Mouse (Mus musculus) MEL (cell line): Measurements from ENCODE around the gene Il34. TPM values are rescaled to one million over a fixed set of nuclear protein-coding genes. Genes with fewer than 3 reads are reported as not detected.

Experiments used
- DNase-seq: peaks from one replicate; pipeline ENCODE4 v3.0.0; 2011; ENCODE audit warnings: low read depth, low spot score
- H3K27ac ChIP-seq: 2 replicates; pipeline ENCODE4 v1.5.1; 2012; ENCODE audit warnings: low read depth, mild to moderate bottlenecking, control low read depth, low read length, moderate library complexity; ENCODE audit not compliant: control insufficient read depth
- H3K27me3 ChIP-seq, 2 experiments: fragments of 150-350 bp in 1 of 2; sonication (generic) in 1 of 2; 2 replicates each; pipeline ENCODE4 v1.6.1; 2012; ENCODE audit warnings: low read length in 2 of 2, mild to moderate bottlenecking in 2 of 2, improper control_type of control experiment in 1 of 2, moderate library complexity in 1 of 2; ENCODE audit not compliant: insufficient read depth in 2 of 2, control insufficient read depth in 1 of 2
- H3K36me3 ChIP-seq, 2 experiments: 2 replicates each; pipeline ENCODE4 v1.6.1; 2012 to 2014; ENCODE audit warnings: low read length in 2 of 2, improper control_type of control experiment in 1 of 2, inconsistent platforms in 1 of 2, mild to moderate bottlenecking in 1 of 2; ENCODE audit not compliant: insufficient read depth in 2 of 2, control insufficient read depth in 1 of 2
- H3K4me1 ChIP-seq, 2 experiments: fragments of 150-350 bp in 1 of 2; sonication (generic) in 1 of 2; 2 replicates each; pipeline ENCODE4 v1.6.1; 2012; ENCODE audit warnings: low read length in 2 of 2, improper control_type of control experiment in 1 of 2, mild to moderate bottlenecking in 1 of 2; ENCODE audit not compliant: insufficient read depth in 2 of 2, control insufficient read depth in 1 of 2
- H3K4me3 ChIP-seq, 2 experiments: fragments of 150-350 bp in 1 of 2; sonication (generic) in 1 of 2; 2 replicates each; pipeline ENCODE4 v1.5.1; 2012; ENCODE audit warnings: low read depth in 2 of 2, low read length in 2 of 2, mild to moderate bottlenecking in 2 of 2, moderate library complexity in 2 of 2, control low read depth in 1 of 2, improper control_type of control experiment in 1 of 2; ENCODE audit not compliant: control insufficient read depth in 1 of 2, insufficient read depth in 1 of 2
- H3K79me2 ChIP-seq: 2 replicates; pipeline ENCODE4 v1.6.1; 2012; ENCODE audit warnings: mild to moderate bottlenecking, low read length, moderate library complexity; ENCODE audit not compliant: control insufficient read depth, poor library complexity, insufficient read depth
- H3K9ac ChIP-seq: 2 replicates; pipeline ENCODE4 v1.6.1; 2012; ENCODE audit warnings: low read depth, mild to moderate bottlenecking, control low read depth, low read length, moderate library complexity; ENCODE audit not compliant: control insufficient read depth, poor library complexity, severe bottlenecking
- H3K9me3 ChIP-seq: fragments of 150-350 bp; sonication (generic); replicated peaks from 2 replicates; pipeline ENCODE4 v1.6.1; 2012; ENCODE audit warnings: mild to moderate bottlenecking, low read length, improper control_type of control experiment, moderate library complexity; ENCODE audit not compliant: insufficient read depth
- BHLHE40 ChIP-seq: IDR thresholded peaks from 2 replicates; pipeline ENCODE4 v1.6.1; 2012; ENCODE audit warnings: low read depth, mild to moderate bottlenecking, inconsistent platforms, low read length, improper control_type of control experiment, borderline replicate concordance
- CHD2 ChIP-seq: IDR thresholded peaks from 2 replicates; pipeline ENCODE4 v1.6.1; 2011; ENCODE audit warnings: low read length, improper control_type of control experiment
- CTCF ChIP-seq, 3 experiments: IDR thresholded peaks in 2 of 3; conservative IDR thresholded peaks in 1 of 3; 2 replicates each; pipeline ENCODE4 v1.5.1; 2011 to 2012; ENCODE audit warnings: low read length in 3 of 3, low read depth in 2 of 3, mild to moderate bottlenecking in 2 of 3, improper control_type of control experiment in 1 of 3, inconsistent platforms in 1 of 3, mixed read lengths in 1 of 3, moderate library complexity in 1 of 3; ENCODE audit not compliant: control insufficient read depth in 1 of 3, insufficient read depth in 1 of 3, poor library complexity in 1 of 3, severe bottlenecking in 1 of 3
- ELF1 ChIP-seq: IDR thresholded peaks from 2 replicates; pipeline ENCODE4 v1.6.1; 2014; ENCODE audit warnings: low read depth, mild to moderate bottlenecking, inconsistent platforms, low read length, improper control_type of control experiment, moderate library complexity
- ETS1 ChIP-seq: IDR thresholded peaks from 2 replicates; pipeline ENCODE4 v1.6.1; 2012; ENCODE audit warnings: low read depth, mild to moderate bottlenecking, inconsistent platforms, low read length, improper control_type of control experiment, moderate library complexity
- GATA1 ChIP-seq: IDR thresholded peaks from 2 replicates; pipeline ENCODE4 v1.6.1; 2011; ENCODE audit warnings: low read depth, low read length, improper control_type of control experiment
- HCFC1 ChIP-seq: IDR thresholded peaks from 2 replicates; pipeline ENCODE4 v1.6.1; 2012; ENCODE audit warnings: low read depth, mild to moderate bottlenecking, inconsistent platforms, low read length, improper control_type of control experiment, moderate library complexity
- JUND ChIP-seq: IDR thresholded peaks from 2 replicates; pipeline ENCODE4 v1.6.1; 2011; ENCODE audit warnings: low read depth, mild to moderate bottlenecking, improper control_type of control experiment, low read length
- KAT2A ChIP-seq: conservative IDR thresholded peaks from 2 replicates; pipeline ENCODE4 v1.6.1; 2012; ENCODE audit warnings: low read depth, low read length, improper control_type of control experiment, inconsistent platforms
- MAFK ChIP-seq: IDR thresholded peaks from 2 replicates; pipeline ENCODE4 v1.6.1; 2011; ENCODE audit warnings: low read depth, mild to moderate bottlenecking, low read length, improper control_type of control experiment, borderline replicate concordance
- MAX ChIP-seq: IDR thresholded peaks from 2 replicates; pipeline ENCODE4 v1.6.1; 2011; ENCODE audit warnings: low read length, improper control_type of control experiment
- MAZ ChIP-seq: IDR thresholded peaks from 2 replicates; pipeline ENCODE4 v1.6.1; 2012; ENCODE audit warnings: low read depth, mild to moderate bottlenecking, inconsistent platforms, low read length, improper control_type of control experiment
- MXI1 ChIP-seq: IDR thresholded peaks from 2 replicates; pipeline ENCODE4 v1.6.1; 2011; ENCODE audit warnings: mild to moderate bottlenecking, low read depth, low read length, improper control_type of control experiment
- MYB ChIP-seq: IDR thresholded peaks from 2 replicates; pipeline ENCODE4 v1.6.1; 2011; ENCODE audit warnings: mild to moderate bottlenecking, low read depth, low read length, improper control_type of control experiment
- MYC ChIP-seq: IDR thresholded peaks from 2 replicates; pipeline ENCODE4 v1.6.1; 2011; ENCODE audit warnings: low read depth, mild to moderate bottlenecking, low read length, improper control_type of control experiment, moderate library complexity
- NELFE ChIP-seq: IDR thresholded peaks from 2 replicates; pipeline ENCODE4 v1.6.1; 2011; ENCODE audit warnings: low read depth, low read length, improper control_type of control experiment
- POLR2A ChIP-seq, 2 experiments: IDR thresholded peaks; 2 replicates each; pipeline ENCODE4 v1.6.1; 2011 to 2012; ENCODE audit warnings: low read length in 2 of 2, mild to moderate bottlenecking in 2 of 2, control low read depth in 1 of 2, improper control_type of control experiment in 1 of 2, low read depth in 1 of 2, moderate library complexity in 1 of 2; ENCODE audit not compliant: control insufficient read depth in 1 of 2, insufficient read depth in 1 of 2, poor library complexity in 1 of 2
- POLR2AphosphoS2 ChIP-seq: IDR thresholded peaks from 2 replicates; pipeline ENCODE4 v1.6.1; 2011; ENCODE audit warnings: low read length, improper control_type of control experiment
- POLR2AphosphoS5 ChIP-seq: IDR thresholded peaks from 2 replicates; pipeline ENCODE4 v1.6.1; 2012; ENCODE audit warnings: low read depth, borderline replicate concordance, mild to moderate bottlenecking, inconsistent platforms, low read length, moderate library complexity, mixed read lengths
- RAD21 ChIP-seq: IDR thresholded peaks from 2 replicates; pipeline ENCODE4 v1.6.1; 2011; ENCODE audit warnings: mild to moderate bottlenecking, low read depth, low read length, improper control_type of control experiment
- SIN3A ChIP-seq: IDR thresholded peaks from 2 replicates; pipeline ENCODE4 v1.6.1; 2012; ENCODE audit warnings: low read length, improper control_type of control experiment, inconsistent platforms
- SMC3 ChIP-seq: IDR thresholded peaks from 2 replicates; pipeline ENCODE4 v1.6.1; 2011; ENCODE audit warnings: low read depth, low read length, improper control_type of control experiment
- TAL1 ChIP-seq: IDR thresholded peaks from 2 replicates; pipeline ENCODE4 v1.6.1; 2012; ENCODE audit warnings: mild to moderate bottlenecking, inconsistent platforms, low read length, moderate library complexity, mixed read lengths
- TBP ChIP-seq: IDR thresholded peaks from 2 replicates; pipeline ENCODE4 v1.8.0; 2011; ENCODE audit warnings: low read depth, low read length, improper control_type of control experiment
- USF1 ChIP-seq: IDR thresholded peaks from 2 replicates; pipeline ENCODE4 v1.6.1; 2014; ENCODE audit warnings: low read depth, mild to moderate bottlenecking, inconsistent platforms, low read length, improper control_type of control experiment, moderate library complexity
- USF2 ChIP-seq, 2 experiments: IDR thresholded peaks; 2 replicates each; pipeline ENCODE4 v1.6.1; 2011 to 2012; ENCODE audit warnings: improper control_type of control experiment in 2 of 2, low read length in 2 of 2, borderline replicate concordance in 1 of 2, inconsistent platforms in 1 of 2, low read depth in 1 of 2, mild to moderate bottlenecking in 1 of 2; ENCODE audit not compliant: insufficient read depth in 1 of 2
- ZC3H11A ChIP-seq: IDR thresholded peaks from 2 replicates; pipeline ENCODE4 v1.6.1; 2012; ENCODE audit warnings: low read depth, mild to moderate bottlenecking, inconsistent platforms, low read length, improper control_type of control experiment
- ZMIZ1 ChIP-seq: IDR thresholded peaks from 2 replicates; pipeline ENCODE4 v1.6.1; 2012; ENCODE audit warnings: low read depth, mild to moderate bottlenecking, inconsistent platforms, low read length, improper control_type of control experiment, moderate library complexity
- ZNF384 ChIP-seq: IDR thresholded peaks from 2 replicates; pipeline ENCODE4 v1.6.1; 2012; ENCODE audit warnings: low read depth, mild to moderate bottlenecking, inconsistent platforms, low read length, improper control_type of control experiment
- polyA plus RNA-seq, 2 experiments: library from polyadenylated mRNA; stranded (reverse) in 1 of 2; unstranded in 1 of 2; fragments of >175 nt in 1 of 2; fragments of >200 nt in 1 of 2; gene quantifications; 2 replicates each; pipeline versions ENCODE4 v1.2.1 to v1.2.4; 2012; ENCODE audit warnings: low replicate concordance in 2 of 2, low read depth in 1 of 2; ENCODE audit not compliant: insufficient read length in 2 of 2, insufficient read depth in 1 of 2, missing spikeins in 1 of 2
- total RNA-seq: library from RNA; depleted of rRNA; stranded (reverse); fragments of 300-350 nt; gene quantifications from 2 replicates; pipeline ENCODE4 v1.2.3, GENCODE M21; 2012

Il34 gene
- total and polyA plus RNA-seq, 3 experiments: 0.12 to 0.18 TPM; not detected in 1

GRCm38 (mm10) chr8:110706288-110706870, 99.3 kb downstream of the Il34 start:
- Histone ChIP-seq H3K27ac (no peak overlapping the region), H3K9ac (no peak overlapping the region), H3K79me2 (no peaks in the 10 kb centered on the region), H3K4me1 (no peaks in the 10 kb centered on the region), H3K9me3 (no peaks in the 10 kb centered on the region), H3K36me3 (no peaks in the 10 kb centered on the region; a peak in 1 of 4 replicates), H3K27me3 (no peaks in the 10 kb centered on the region), H3K4me3 (no peak overlapping the region)
- DNase-seq: no peak
- TF ChIP-seq ETS1 (no peak), TBP (no peak), POLR2AphosphoS2 (no peak), MXI1 (no peak), MAFK (no peak), ZNF384 (no peak), MYC (no peak), TAL1 (no peak), NELFE (no peak), USF1 (no peak), BHLHE40 (no peak), USF2 (IDR thresholded peaks at IDR 0.05; ENCODE audit: borderline replicate concordance in 1 of 2, insufficient read depth in 1 of 2, low read depth in 1 of 2, low read length in 2 of 2) (no peak), KAT2A (no peak), POLR2AphosphoS5 (no peak), HCFC1 (no peak), ELF1 (no peak), JUND (no peak), SMC3 (no peak), CTCF (IDR thresholded peaks at IDR 0.05 in 2 of 3, conservative IDR thresholded peaks at IDR 0.05 in 1 of 3; ENCODE audit: control insufficient read depth in 1 of 3, insufficient read depth in 1 of 3, low read depth in 2 of 3, low read length in 3 of 3, poor library complexity in 1 of 3, severe bottlenecking in 1 of 3) (no peak), GATA1 (no peak)

- H3K4me3 ChIP-seq: no peak overlapping the region
- H3K79me2 ChIP-seq: no peaks in the 10 kb centered on the region
- H3K27me3 ChIP-seq: no peaks in the 10 kb centered on the region
- no peaks in the 10 kb centered on the region; a peak in 1 of 4 replicates for H3K36me3 ChIP-seq
- no peak overlapping the region for H3K9ac ChIP-seq
- H3K9me3 ChIP-seq: no peaks in the 10 kb centered on the region
- no peak overlapping the region for H3K27ac ChIP-seq
- DNase-seq: no peak
- no peaks in the 10 kb centered on the region for H3K4me1 ChIP-seq
- TF ChIP-seq TAL1: no peak
- TF ChIP-seq POLR2AphosphoS5: no peak
- TF ChIP-seq ETS1: no peak
- TF ChIP-seq SMC3: no peak
- TF ChIP-seq HCFC1: no peak
- no peak for TF ChIP-seq POLR2A (IDR thresholded peaks at IDR 0.05; ENCODE audit: control insufficient read depth in 1 of 2, insufficient read depth in 1 of 2, low read depth in 1 of 2, low read length in 2 of 2, poor library complexity in 1 of 2)
- no peak for TF ChIP-seq ZC3H11A
- no peak for TF ChIP-seq CTCF (IDR thresholded peaks at IDR 0.05 in 2 of 3, conservative IDR thresholded peaks at IDR 0.05 in 1 of 3; ENCODE audit: control insufficient read depth in 1 of 3, insufficient read depth in 1 of 3, low read depth in 2 of 3, low read length in 3 of 3, poor library complexity in 1 of 3, severe bottlenecking in 1 of 3)
- no peak for TF ChIP-seq TBP
- TF ChIP-seq ELF1: no peak
- no peak for TF ChIP-seq ZMIZ1
- TF ChIP-seq MYB: no peak
- no peak for TF ChIP-seq MAZ
- TF ChIP-seq NELFE: no peak
- no peak for TF ChIP-seq MAFK
- TF ChIP-seq SIN3A: no peak
- TF ChIP-seq RAD21: no peak
- no peak for TF ChIP-seq MAX
- TF ChIP-seq CHD2: no peak
- TF ChIP-seq, all 39 proteins: peak for 0
These were observed 100.1 kb downstream of the Il34 start for GRCm38 (mm10) chr8:110705391-110706287.
